Mouse (Mus musculus) cerebellum, adult 9-10 months (tissue): ENCODE data around the gene Kcnv2.

Experiments
- DNase-seq: peaks from one replicate; pipeline ENCODE4 v3.0.0; 2022

Kcnv2 gene

GRCm38 (mm10) chr19:27322281-27322680 is at the start of gene Kcnv2:
Gene Kcnv2, plus strand, starts transcription at chr19:27322588.
- no peak for DNase-seq

GRCm38 (mm10) chr19:27273385-27273784 is 49.0 kb upstream of the Kcnv2 start:
- no peak for DNase-seq

- DNase-seq: no peak
Measured at GRCm38 (mm10) chr19:27274382-27274781, 48.0 kb upstream of the Kcnv2 start.

GRCm38 (mm10) chr19:27279174-27279573 is 43.2 kb upstream of the Kcnv2 start:
- no peak for DNase-seq

GRCm38 (mm10) chr19:27310039-27310438 is 12.3 kb upstream of the Kcnv2 start:
- DNase-seq: no peak

GRCm38 (mm10) chr19:27311311-27311710 is 11.1 kb upstream of the Kcnv2 start:
- DNase-seq: no peak

- no peak for DNase-seq
Measured at GRCm38 (mm10) chr19:27312266-27313079, 9.9 kb upstream of the Kcnv2 start.

GRCm38 (mm10) chr19:27313080-27313413 is 9.3 kb upstream of the Kcnv2 start:
- DNase-seq: no peak

- no peak for DNase-seq
Measured at GRCm38 (mm10) chr19:27316313-27317258, 5.8 kb upstream of the Kcnv2 start.

GRCm38 (mm10) chr19:27317337-27317736 is 5.1 kb upstream of the Kcnv2 start:
- DNase-seq: no peak

- DNase-seq: no peak
Measured at GRCm38 (mm10) chr19:27322911-27323627, 681 bp downstream of the Kcnv2 start.

GRCm38 (mm10) chr19:27325558-27325957 is 3.2 kb downstream of the Kcnv2 start:
- no peak for DNase-seq

- DNase-seq: no peak
Measured at GRCm38 (mm10) chr19:27327569-27327968, 5.2 kb downstream of the Kcnv2 start.

GRCm38 (mm10) chr19:27328166-27328565 is 5.8 kb downstream of the Kcnv2 start:
- DNase-seq: no peak

GRCm38 (mm10) chr19:27328644-27329043 is 6.3 kb downstream of the Kcnv2 start:
- no peak for DNase-seq

GRCm38 (mm10) chr19:27332207-27332794 is 9.9 kb downstream of the Kcnv2 start:
- no peak for DNase-seq

GRCm38 (mm10) chr19:27336126-27336917 is 13.9 kb downstream of the Kcnv2 start:
- DNase-seq: no peak

- DNase-seq: no peak
Measured at GRCm38 (mm10) chr19:27346501-27346900, 24.1 kb downstream of the Kcnv2 start.

GRCm38 (mm10) chr19:27351700-27352099 is 29.3 kb downstream of the Kcnv2 start:
- DNase-seq: no peak

GRCm38 (mm10) chr19:27360381-27360780 is 38.0 kb downstream of the Kcnv2 start:
- DNase-seq: no peak

- no peak for DNase-seq
Measured at GRCm38 (mm10) chr19:27363891-27364290, 41.5 kb downstream of the Kcnv2 start.

GRCm38 (mm10) chr19:27364521-27364931 is 42.1 kb downstream of the Kcnv2 start:
- DNase-seq: no peak
